Mouse (Mus musculus) CH12.LX (cell line): Measurements from ENCODE around the gene Glis3. TPM values are rescaled to one million over a fixed set of nuclear protein-coding genes. Genes with fewer than 3 reads are reported as not detected.
A peak's percentile ranks its signal among the peaks of the same experiment; 100 is the strongest.

Experiments
- DNase-seq: peaks from one replicate; pipeline ENCODE4 v3.0.0-alpha.2; 2013; ENCODE audit errors: extremely low read depth
- H3K27ac ChIP-seq: 2 replicates; pipeline ENCODE4 v1.5.1; 2012; ENCODE audit warnings: low read depth, mild to moderate bottlenecking, control low read depth, moderate library complexity; ENCODE audit not compliant: insufficient read depth
- H3K27me3 ChIP-seq: replicated peaks from 2 replicates; pipeline ENCODE3; 2012; ENCODE audit warnings: inconsistent platforms
- H3K36me3 ChIP-seq, 2 experiments: replicated peaks in 1 of 2; 2 replicates each; pipeline versions ENCODE3 to v1.6.1; 2012; ENCODE audit warnings: inconsistent platforms in 1 of 2, low read length in 1 of 2, mild to moderate bottlenecking in 1 of 2, mixed read lengths in 1 of 2, moderate library complexity in 1 of 2; ENCODE audit not compliant: control insufficient read depth in 1 of 2, insufficient read depth in 1 of 2
- H3K4me1 ChIP-seq, 2 experiments: 2 replicates each; pipeline ENCODE4 v1.6.1; 2012; ENCODE audit warnings: inconsistent platforms in 1 of 2, moderate library complexity in 1 of 2; ENCODE audit not compliant: insufficient read depth in 2 of 2, control insufficient read depth in 1 of 2
- H3K4me2 ChIP-seq: 2 replicates; pipeline ENCODE4 v1.6.1; 2012; ENCODE audit warnings: low read depth, mild to moderate bottlenecking, control low read depth; ENCODE audit not compliant: poor library complexity, insufficient read depth, severe bottlenecking
- H3K4me3 ChIP-seq, 3 experiments: fragments of 150-350 bp in 1 of 3; sonication (generic) in 1 of 3; replicated peaks in 1 of 3; 2 replicates each; pipeline versions ENCODE3 to v1.5.1; 2011 to 2012; ENCODE audit warnings: low read depth in 2 of 3, low read length in 2 of 3, mild to moderate bottlenecking in 2 of 3, moderate library complexity in 2 of 3, control low read depth in 1 of 3, improper control_type of control experiment in 1 of 3, inconsistent platforms in 1 of 3, mixed read lengths in 1 of 3; ENCODE audit not compliant: poor library complexity in 1 of 3
- H3K79me2 ChIP-seq: replicated peaks from 2 replicates; pipeline ENCODE4 v1.6.1; 2012; ENCODE audit warnings: mild to moderate bottlenecking, moderate library complexity; ENCODE audit not compliant: control insufficient read depth, poor library complexity, insufficient read depth, severe bottlenecking; ENCODE audit errors: extremely low read depth
- H3K9ac ChIP-seq: 2 replicates; pipeline ENCODE4 v1.6.1; 2012; ENCODE audit warnings: low read depth, mild to moderate bottlenecking, control low read depth, moderate library complexity; ENCODE audit not compliant: insufficient read depth
- H3K9me3 ChIP-seq: replicated peaks from 2 replicates; pipeline ENCODE3; 2012; ENCODE audit warnings: low read length, inconsistent platforms, mixed read lengths
- BHLHE40 ChIP-seq: IDR thresholded peaks from 2 replicates; pipeline ENCODE4 v1.6.1; 2011; ENCODE audit warnings: mild to moderate bottlenecking, low read depth, low read length, improper control_type of control experiment
- CHD1 ChIP-seq: IDR thresholded peaks from 2 replicates; pipeline ENCODE4 v1.6.1; 2012; ENCODE audit warnings: low read depth, low read length, improper control_type of control experiment, inconsistent platforms
- ELF1 ChIP-seq: IDR thresholded peaks from 2 replicates; pipeline ENCODE4 v1.6.1; 2014; ENCODE audit warnings: low read depth, mild to moderate bottlenecking, inconsistent platforms, low read length, improper control_type of control experiment
- EP300 ChIP-seq: IDR thresholded peaks from 2 replicates; pipeline ENCODE4 v1.6.1; 2011; ENCODE audit warnings: low read length, improper control_type of control experiment
- ETS1 ChIP-seq: conservative IDR thresholded peaks from 2 replicates; pipeline ENCODE4 v1.6.1; 2012; ENCODE audit warnings: low read depth, mild to moderate bottlenecking, inconsistent platforms, low read length, improper control_type of control experiment, moderate library complexity
- IRF4 ChIP-seq: IDR thresholded peaks from 2 replicates; pipeline ENCODE4 v1.6.1; 2014; ENCODE audit warnings: low read depth, mild to moderate bottlenecking, inconsistent platforms, low read length, improper control_type of control experiment
- KAT2A ChIP-seq: IDR thresholded peaks from 2 replicates; pipeline ENCODE4 v1.6.1; 2012; ENCODE audit warnings: low read length, improper control_type of control experiment, inconsistent platforms; ENCODE audit not compliant: insufficient replicate concordance
- MAFK ChIP-seq: IDR thresholded peaks from 2 replicates; pipeline ENCODE4 v1.6.1; 2011; ENCODE audit warnings: low read length, improper control_type of control experiment; ENCODE audit not compliant: insufficient replicate concordance
- MAX ChIP-seq: IDR thresholded peaks from 2 replicates; pipeline ENCODE4 v1.6.1; 2011; ENCODE audit warnings: low read length, improper control_type of control experiment
- MXI1 ChIP-seq: IDR thresholded peaks from 2 replicates; pipeline ENCODE4 v1.6.1; 2011; ENCODE audit warnings: mild to moderate bottlenecking, low read depth, low read length, improper control_type of control experiment
- MYC ChIP-seq: IDR thresholded peaks from 2 replicates; pipeline ENCODE4 v1.6.1; 2011; ENCODE audit warnings: low read depth, mild to moderate bottlenecking, improper control_type of control experiment, low read length
- PAX5 ChIP-seq: IDR thresholded peaks from 2 replicates; pipeline ENCODE4 v1.6.1; 2012; ENCODE audit warnings: low read length, inconsistent platforms, mixed read lengths
- POLR2AphosphoS2 ChIP-seq: IDR thresholded peaks from 2 replicates; pipeline ENCODE4 v1.6.1; 2011; ENCODE audit warnings: low read depth, low read length, improper control_type of control experiment
- RCOR1 ChIP-seq: conservative IDR thresholded peaks from 2 replicates; pipeline ENCODE4 v1.6.1; 2012; ENCODE audit warnings: low read depth, mild to moderate bottlenecking, inconsistent platforms, low read length, improper control_type of control experiment
- SMC3 ChIP-seq: IDR thresholded peaks from 2 replicates; pipeline ENCODE4 v1.6.1; 2011; ENCODE audit warnings: low read depth, low read length, improper control_type of control experiment
- UBTF ChIP-seq: IDR thresholded peaks from 2 replicates; pipeline ENCODE4 v1.6.1; 2012; ENCODE audit warnings: low read depth, mild to moderate bottlenecking, inconsistent platforms, low read length, improper control_type of control experiment, moderate library complexity
- dilution Hi-C: fragments of 300-500 bp; cut with MboI; formaldehyde crosslinking; loops from 2 replicates; pipeline ENCODE4 v1.14.3; 2020; ENCODE audit warnings: low sequenced_read_pairs; ENCODE audit not compliant: extremely low pct_unique_long_range_greater_than_20kb, extremely low pct_ligation_motif_present
- in situ Hi-C: fragments of 300-500 bp; cut with MboI; formaldehyde crosslinking; loops from 3 replicates; pipeline ENCODE4 v1.14.3; 2019; ENCODE audit warnings: low sequenced_read_pairs, low pct_ligation_motif_present, low pct_unique_long_range_greater_than_20kb, mixed read lengths
- polyA plus RNA-seq: library from polyadenylated mRNA; unstranded; fragments of >175 nt; gene quantifications from 2 replicates; pipeline ENCODE4 v1.2.1, GENCODE M21; 2012; ENCODE audit warnings: low read depth; ENCODE audit not compliant: insufficient read length
- total RNA-seq, 2 experiments: library from RNA; depleted of rRNA; stranded (reverse); fragments of 300-350 nt in 1 of 2; fragments of >200 nt in 1 of 2; gene quantifications; 2 replicates each; pipeline ENCODE4 v1.2.3; 2012 to 2014

The Glis3 gene
- total and polyA plus RNA-seq, 3 experiments: not detected

GRCm38 (mm10) chr19:28555181-28555929 lies 124.5 kb downstream of the Glis3 start:
- dilution Hi-C loops: no loop called here
- no peak overlapping the region for H3K27ac ChIP-seq
- no peak for TF ChIP-seq EP300
- no peak for TF ChIP-seq IRF4
- TF ChIP-seq BHLHE40: no peak
- TF ChIP-seq MAFK: peak; percentile 57; the same call in 1 of the 2 replicates
- TF ChIP-seq, all 38 proteins: peak for 1
- Histone ChIP-seq H3K9ac (no peak overlapping the region), H3K4me1 (peaks cover 0 to 8% of the 10 kb centered on the region in 2 experiments; a peak in 2 of 4 replicates), H3K4me3 (no peak overlapping the region), H3K4me2 (no peak overlapping the region), H3K36me3 (no peaks in the 10 kb centered on the region), H3K27me3 (no peaks in the 10 kb centered on the region), H3K79me2 (no peaks in the 10 kb centered on the region), H3K9me3 (no peaks in the 10 kb centered on the region)
- peak; percentile 33 for DNase-seq
- in situ Hi-C loops: no loop called here

- H3K9me3 ChIP-seq: no peaks in the 10 kb centered on the region
- H3K4me3 ChIP-seq: no peak overlapping the region
- in situ Hi-C loops: no loop called here
- H3K27me3 ChIP-seq: no peaks in the 10 kb centered on the region
- dilution Hi-C loops: no loop called here
- no peak overlapping the region for H3K27ac ChIP-seq
- H3K36me3 ChIP-seq: no peaks in the 10 kb centered on the region
- H3K79me2 ChIP-seq: no peaks in the 10 kb centered on the region
- H3K4me2 ChIP-seq: no peak overlapping the region
- H3K4me1 ChIP-seq: peaks cover 0 to 6% of the 10 kb centered on the region in 2 experiments; a peak in 3 of 4 replicates
- no peak for DNase-seq
- no peak for TF ChIP-seq MAX
- no peak for TF ChIP-seq MYC
- TF ChIP-seq PAX5: no peak
- TF ChIP-seq ELF1: no peak
- no peak for TF ChIP-seq EP300
- TF ChIP-seq ETS1: no peak
- TF ChIP-seq MXI1: no peak
- no peak for TF ChIP-seq KAT2A
- no peak for TF ChIP-seq RCOR1
- no peak for TF ChIP-seq UBTF
- TF ChIP-seq CHD1: no peak
- no peak for TF ChIP-seq POLR2AphosphoS2
- TF ChIP-seq SMC3: no peak
- H3K9ac ChIP-seq: no peak overlapping the region
Observed at GRCm38 (mm10) chr19:28550611-28551010, 129.3 kb downstream of the Glis3 start.
